Comparison of ENCODE assay signal across 10 mouse cellular contexts in genomic region chr7:134581746-134582145, GRCm38 (mm10).
"Had no signal": no experiment of that assay in that cellular context is flagged by ENCODE, and none has a peak within 500 bp of the region (broad histone marks: within the 10 kb centered on the region; RNA-seq: fewer than 3 reads in every experiment).

No protein-coding gene starts in this region.

- DNase-seq: lung, adult 2 months; lung, postnatal 14 days; lung, postnatal 36 days; right cerebral cortex, postnatal 14 days; thymus, adult 2 months; thymus, postnatal 25 days; thymus, postnatal 4 days had no signal

- ATAC-seq: lung, postnatal 0 days; midbrain, embryonic 13.5 days; midbrain, embryonic 15.5 days had no signal
